Mouse (Mus musculus): ENCODE results near the gene Sh3glb2.

Sh3glb2 gene

DNA sequence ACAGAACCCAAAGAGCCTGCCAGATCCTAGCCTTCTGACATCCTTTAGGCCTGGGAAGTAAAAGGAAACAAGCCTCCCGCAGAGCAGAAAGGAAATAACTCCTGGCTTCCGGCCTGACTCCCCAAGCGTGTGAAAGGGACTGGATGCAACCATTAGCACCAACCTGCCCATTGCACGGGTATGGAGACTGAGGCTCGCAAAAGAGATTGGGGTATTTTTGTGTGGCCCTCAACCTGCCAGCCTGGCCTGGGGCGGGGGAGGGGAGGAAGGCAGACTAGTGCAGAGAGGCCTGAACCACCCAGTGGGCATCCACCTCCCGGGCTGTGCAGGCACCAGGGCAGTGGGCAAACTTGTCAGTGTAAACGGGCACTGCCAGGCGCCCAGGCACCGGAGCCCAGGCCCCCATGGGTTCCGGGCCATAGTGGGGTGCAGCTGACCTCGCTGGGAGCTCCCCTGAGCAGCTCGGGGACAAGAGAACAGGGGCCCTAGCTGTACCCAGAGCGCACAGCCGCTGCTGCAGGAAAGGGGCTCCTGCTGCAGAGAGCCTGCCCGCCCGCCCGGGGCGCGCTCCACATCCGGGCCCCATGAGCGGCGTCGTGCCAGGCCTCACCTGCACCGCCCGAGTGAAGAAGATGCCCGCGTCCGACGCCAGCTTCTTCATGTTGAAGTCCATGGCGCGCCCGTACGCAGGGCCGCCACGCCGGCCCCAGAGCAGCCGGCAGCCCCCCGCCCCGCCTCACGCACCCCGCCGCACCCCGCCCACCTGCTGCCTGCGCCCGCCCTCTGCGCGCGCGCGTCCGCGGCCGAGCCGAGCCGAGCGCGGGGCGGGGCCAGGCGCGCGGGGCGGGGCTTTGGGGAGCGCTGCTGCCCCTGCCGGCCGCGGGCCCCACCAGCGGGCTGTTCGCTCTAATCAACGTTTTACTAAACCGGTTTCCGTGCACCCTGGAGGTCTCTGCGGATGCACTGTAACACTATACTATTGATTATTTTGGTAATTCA is at the start of gene Sh3glb2:
TSS of gene Sh3glb2 (minus strand) at position 805 of the 999 bp plus-strand sequence.
- peak; percentile 63 for DNase-seq (ENCODE audit: low read depth)

DNA sequence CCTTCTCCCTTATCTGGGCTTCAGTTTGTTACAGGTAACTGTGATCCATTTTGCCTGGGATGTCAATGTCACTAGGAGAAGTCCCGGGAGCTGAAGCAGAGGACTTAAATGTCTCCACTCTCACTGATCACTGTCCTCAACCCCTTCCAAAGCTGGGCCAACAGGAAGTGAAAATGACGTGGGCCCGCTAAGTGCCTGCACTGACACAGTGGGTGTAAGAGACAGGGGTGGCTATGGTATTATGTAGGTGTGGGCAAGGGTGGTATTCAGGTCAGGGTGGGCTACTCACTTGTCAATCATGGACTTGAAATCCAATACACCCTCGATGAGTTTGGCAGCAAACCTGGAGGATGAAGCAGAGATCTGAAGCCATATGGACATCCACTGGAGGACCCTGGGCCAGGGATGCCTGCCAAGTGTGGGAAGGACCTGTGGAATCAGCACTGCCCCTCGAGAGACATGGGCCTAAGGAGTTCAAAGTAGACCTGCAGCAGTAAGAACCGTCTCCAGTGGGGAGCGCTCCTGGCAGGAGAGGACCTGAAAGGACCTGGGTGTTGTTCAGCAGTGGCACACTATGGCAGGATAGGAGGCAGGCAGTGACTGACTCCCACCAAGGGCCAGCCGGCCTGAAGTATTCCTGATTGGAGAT is 49.4 kb upstream of the Sh3glb2 start:
- no peak for DNase-seq (ENCODE audit: low read depth)

DNA sequence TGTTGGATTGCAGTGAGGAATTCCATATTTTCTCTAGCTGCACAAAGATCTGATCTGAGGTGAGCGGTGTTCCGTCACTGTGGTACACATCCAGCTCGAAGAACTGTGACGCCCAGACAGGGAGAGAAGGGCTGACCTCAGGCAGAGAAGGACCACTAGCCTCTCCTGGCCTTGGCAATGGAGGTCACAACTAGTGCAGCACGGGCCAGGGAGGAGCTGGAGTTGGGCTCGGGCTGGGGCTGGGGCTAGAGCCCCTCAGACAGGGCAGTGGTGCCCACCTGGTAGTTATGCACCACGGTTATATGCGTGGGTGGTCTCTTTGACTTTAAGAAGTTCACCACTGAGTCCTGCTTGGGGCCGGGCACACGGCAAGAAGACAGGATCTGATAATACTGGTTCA is 48.6 kb upstream of the Sh3glb2 start:
- no peak for DNase-seq (ENCODE audit: low read depth)

DNA sequence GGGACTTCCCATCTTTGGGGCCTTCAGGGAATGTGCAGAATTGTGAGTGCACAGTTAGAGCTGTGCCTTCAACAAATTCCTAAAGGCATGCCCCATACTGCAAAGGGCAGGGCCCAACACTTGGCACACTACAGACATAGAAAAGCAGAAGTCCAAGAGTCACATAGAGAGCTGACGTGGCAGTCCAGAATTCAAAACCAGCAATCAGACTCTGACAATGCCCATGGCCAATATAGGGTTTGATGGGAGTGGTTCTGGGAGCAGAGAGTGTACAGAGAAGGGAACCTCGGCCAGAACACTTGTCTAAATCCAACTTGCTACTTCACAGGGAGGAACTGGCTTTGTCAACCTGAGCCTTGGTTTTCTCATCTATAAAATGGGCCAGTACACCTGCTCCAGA is 48.1 kb upstream of the Sh3glb2 start:
- no peak for DNase-seq (ENCODE audit: low read depth)

DNA sequence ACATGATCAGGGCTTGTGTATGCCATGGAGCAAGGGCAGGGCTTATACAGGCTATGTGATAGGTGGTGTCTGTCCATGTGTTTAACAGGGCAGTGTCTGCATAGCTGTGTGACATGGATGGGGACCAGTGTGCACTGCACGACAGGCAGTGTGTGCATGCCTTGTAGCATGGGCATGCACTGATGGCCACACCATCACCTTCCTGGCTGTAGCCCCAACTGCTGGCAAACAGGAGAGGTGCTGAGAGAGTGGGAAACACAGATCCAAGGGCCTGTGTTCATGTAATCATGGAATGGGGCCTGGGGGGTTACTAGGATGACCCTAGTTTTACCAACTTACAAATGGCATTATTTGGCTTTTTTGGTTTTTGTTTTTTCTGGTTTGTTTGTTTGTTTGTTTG is 44.7 kb upstream of the Sh3glb2 start:
- DNase-seq (ENCODE audit: low read depth) = no peak

DNA sequence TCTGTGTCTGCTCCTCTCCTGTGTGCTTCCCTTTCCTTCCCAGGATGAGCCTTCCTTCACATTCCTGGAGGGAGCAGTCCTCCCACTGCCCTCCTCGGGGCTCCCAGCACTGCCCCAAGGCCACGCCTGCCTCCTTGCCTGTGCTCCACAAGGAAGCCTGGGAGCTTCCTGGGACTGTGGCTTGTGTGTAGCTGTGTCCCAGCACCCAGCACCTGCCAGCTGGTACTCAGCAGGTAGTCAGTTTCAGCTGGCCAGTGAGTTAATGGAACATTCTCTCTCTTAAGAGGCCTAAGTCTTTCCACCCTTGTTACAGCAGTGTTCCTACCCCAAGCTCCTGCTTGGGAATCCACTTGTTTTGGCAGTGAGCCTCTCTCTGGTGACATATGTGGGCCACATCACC is 43.7 kb upstream of the Sh3glb2 start:
- no peak for DNase-seq (ENCODE audit: low read depth)

DNA sequence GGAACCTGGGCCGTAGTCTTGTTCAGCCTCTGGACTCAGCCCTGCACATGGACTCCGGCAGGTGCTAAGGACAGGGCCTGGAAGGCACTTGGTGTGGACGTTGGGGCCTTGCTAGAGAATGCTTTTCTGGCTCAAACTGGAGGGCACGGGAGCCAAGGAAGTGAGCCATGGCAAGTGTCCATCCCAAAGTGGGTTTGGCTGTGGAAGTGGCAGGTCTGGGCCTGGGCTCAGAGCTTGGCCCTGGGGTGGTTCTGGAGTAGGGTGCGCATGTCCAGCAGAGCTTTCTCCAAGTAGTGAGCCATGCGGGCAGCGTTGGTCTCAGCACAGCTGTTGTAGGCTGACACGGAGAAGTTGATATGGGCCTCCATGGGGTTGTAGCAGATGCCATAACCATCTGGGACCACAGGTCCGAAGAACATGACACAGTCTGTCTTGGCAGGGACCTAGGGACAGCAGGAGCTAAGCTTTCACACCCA is 43.3 kb upstream of the Sh3glb2 start:
- no peak for DNase-seq (ENCODE audit: low read depth)

DNA sequence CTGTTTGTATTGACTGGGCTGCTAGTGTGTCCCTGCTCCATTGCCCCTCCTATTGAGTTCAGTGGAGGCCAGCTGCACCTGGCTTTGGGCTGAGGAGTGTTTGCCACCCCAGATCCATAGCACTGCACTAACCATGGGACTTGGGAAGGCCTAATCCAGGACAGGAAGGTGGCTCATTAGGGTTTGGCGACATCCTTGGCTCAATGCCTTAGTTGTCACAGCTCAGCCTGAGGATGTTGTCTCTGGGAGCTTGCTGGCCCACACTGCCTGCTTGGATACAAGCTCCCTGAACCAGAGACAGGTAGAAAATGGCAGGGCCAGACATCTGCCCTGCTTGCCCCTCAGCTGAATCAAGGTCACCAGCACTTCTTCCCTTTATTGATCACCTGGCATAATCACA is 42.4 kb upstream of the Sh3glb2 start:
- no peak for DNase-seq (ENCODE audit: low read depth)

DNA sequence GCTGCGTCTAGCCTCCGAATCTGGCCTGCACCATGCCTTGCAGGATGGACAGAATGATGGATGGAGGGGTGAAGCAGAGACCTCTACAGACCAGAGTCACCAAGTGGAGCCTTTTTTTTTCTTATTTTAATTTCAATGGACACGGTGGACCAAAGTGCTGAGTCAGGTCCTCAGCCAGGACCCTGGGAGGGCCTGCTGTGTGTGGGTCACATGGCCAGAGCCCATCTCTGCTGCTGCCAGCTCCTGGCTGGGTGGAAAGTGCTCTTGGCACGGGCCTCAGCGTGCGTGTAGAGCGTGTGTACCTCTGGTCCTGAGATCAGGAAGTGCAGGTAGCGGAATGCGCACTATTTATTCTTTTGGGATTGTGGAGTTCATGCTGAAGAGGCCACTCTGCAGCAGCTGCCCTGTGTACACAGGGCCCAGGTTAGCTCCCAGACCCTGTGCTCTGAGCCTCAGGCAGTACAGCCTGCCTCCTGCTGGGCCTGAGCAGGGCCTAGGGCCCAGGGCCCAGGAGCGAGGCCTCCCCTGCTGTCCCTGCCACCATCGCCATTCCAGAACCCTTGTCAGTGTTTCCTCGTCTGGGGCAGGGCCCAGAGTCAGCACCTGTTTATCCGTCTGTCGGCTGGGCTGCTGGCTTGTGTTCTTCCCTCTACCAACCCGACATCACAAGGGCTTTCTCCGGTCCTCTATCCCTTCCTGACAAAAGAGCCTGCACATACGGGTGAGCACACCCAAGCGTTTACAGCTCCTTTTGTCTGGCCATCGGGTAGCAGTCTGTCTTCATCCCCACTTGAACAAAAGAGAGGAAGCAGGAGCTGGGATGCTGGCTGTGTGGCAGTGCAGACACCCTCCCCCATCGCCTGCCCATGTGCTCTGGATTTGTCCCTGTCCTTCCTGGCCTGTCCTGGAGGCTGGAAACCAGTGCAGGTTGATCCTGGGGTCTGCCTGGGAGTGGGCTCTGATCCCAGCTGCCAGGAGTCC is 40.3 kb upstream of the Sh3glb2 start:
- DNase-seq (ENCODE audit: low read depth) = no peak

DNA sequence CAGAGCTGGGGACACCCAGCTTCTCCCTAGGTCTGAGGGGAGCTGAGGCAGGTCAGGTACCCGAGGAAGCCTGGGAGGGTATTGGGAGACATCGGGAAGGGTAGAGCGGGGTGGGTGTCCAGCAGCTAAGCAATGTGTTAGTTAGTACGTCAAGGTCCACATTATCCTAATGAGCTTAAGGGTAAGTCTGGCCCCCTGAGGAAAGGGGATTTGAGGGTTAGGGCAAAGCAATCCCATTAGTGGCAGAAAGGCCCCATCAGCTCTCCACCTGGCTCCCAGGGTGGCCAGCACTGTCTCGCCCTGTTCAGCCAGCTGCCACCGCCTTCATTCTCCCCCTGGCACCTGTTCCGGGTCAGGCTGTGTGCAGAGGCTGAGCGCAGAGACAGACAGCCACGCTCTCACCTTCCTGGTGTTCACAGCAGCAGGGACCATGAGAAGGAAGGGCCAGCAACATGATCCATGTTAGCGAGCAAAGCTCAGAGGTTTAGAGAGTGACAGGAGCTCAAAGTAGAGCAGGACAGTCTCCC is 38.9 kb upstream of the Sh3glb2 start:
- no peak for DNase-seq (ENCODE audit: low read depth)

DNA sequence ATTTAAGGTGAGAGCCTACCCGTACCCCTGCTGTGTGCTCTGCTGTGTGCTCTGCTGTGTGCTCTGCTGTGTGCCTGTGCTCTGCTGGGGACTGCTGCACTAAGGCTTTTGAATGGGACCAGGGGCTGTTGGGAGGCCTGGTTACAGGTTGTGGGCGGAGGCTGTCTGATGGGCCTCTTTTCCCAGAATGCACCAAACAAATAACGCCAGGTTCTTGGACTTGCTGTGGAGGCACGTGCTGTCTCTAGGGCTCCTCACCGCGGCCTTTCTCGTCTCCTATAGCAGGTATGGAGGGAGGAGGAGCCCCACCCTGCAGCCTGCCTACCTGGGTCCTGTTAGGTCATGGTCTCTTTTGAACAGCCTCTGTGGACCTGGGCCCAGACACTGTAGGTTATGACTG is 37.1 kb upstream of the Sh3glb2 start:
- no peak for DNase-seq (ENCODE audit: low read depth)

DNA sequence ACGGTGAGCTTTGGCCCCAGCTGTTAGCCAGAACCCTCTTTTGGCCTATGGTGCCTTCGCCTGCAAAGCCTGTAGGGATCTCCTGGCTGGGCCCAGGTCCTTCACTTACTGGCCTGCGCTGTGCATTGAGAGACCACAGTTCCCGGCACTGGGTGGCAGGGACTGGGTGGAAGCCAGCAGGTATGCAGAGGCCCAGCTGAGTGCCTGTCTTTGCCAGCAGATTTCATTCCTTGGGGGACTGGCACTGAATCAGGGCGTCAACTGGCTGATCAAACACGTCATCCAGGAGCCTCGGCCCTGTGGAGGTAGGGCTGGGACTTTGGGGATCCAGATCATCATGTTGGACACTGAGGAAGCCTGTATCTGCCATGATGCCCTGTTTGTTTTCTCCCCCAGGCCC is 36.6 kb upstream of the Sh3glb2 start:
- no peak for DNase-seq (ENCODE audit: low read depth)

DNA sequence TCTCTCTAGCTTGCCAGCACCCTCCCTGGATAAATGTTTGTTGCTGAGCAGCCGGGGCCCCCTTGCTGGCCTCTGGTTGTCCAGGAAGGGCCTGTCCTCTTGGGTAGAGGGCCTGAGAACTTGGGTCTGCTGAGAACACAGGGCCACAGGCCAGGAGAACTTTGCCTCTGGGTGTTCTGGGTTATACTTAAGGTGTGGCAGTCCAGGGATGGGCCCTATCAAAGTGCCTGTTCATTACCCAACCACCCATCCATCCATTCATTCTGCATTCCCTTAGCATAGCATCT is 34.2 kb upstream of the Sh3glb2 start:
- no peak for DNase-seq (ENCODE audit: low read depth)

DNA sequence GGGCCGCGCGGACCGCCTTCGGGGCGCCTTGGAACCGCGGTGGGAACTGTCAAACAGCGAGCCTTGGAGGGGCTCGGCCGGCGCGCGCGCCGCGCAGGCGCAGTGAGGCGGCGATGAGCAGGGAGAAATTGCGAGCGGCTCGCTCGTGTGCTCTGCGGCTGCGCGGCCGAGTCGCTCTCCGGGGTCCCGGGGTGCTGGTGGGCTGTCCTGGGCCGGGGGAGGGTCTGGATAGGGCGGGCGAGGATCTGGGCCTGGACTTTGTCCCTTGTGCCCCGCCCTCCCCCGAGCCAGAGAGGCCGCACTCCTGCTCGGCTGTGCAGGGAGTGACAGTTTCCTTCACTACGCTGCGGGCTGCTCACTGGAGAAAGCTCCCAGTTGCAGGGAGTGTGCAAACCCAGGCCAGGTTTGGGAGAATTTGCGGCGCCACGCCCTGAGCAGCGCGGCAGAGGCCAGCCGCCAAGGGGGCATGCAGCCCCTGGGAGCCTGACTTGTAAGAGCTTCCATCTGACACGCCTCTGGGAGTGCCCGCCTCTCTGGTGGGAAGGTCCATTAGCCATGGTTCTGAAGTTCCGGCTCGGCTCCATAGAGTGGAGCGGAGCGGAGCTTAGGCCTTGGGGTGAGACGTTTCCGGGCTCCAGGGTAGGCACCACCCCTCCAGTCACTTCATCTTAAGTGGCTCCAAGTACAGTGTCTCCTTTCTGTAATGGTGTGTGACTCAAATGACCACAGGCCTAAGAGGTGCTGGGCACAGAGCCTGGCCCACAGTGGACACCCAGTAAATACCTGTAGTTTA is 33.6 kb upstream of the Sh3glb2 start:
- DNase-seq (ENCODE audit: low read depth) = peak; percentile 90

DNA sequence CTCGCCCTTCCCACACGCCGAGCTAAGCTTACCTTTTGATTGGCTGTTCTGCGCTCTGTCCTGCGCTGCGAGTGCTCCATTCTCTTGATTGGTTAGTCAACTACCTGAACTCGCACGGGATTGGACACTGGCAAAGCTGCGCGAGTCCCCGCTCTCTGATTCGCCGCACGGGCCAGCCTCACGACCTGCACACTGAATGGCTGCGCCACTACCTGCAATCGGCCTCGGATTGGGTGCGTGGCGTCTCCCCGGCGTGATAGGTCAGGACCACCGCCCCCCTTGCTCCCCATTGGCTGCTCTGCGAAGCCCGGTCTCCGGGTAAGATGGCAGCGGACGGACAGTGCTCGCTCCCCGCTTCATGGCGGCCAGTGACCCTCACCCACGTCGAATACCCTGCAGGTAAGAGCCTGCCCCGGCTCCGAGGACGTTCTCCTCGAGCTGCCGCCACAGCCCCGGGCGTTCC is 33.0 kb upstream of the Sh3glb2 start, which contains the start of gene Dolpp1:
TSS of gene Dolpp1 (plus strand) at position 141 of the 463 bp plus-strand sequence.
- peak; percentile 99 for DNase-seq (ENCODE audit: low read depth)

DNA sequence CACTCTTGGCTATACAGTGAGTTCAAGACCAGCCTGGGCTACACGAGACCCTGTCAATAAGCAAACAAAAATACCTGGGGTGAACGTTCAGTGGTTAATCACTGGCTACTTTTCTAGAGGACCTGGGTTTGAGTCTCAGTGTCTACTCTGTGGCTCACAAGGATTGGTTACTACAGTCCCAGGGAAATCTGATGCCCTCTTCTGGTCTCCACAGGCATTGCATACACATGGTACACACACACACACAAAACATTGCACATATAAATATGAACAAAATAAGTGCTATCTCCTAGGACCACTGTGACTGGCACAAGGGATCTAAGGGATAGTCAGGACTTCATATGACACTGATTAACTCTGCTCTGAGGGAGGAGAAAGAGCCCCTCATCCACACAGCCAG is 29.9 kb upstream of the Sh3glb2 start:
- DNase-seq (ENCODE audit: low read depth) = no peak

DNA sequence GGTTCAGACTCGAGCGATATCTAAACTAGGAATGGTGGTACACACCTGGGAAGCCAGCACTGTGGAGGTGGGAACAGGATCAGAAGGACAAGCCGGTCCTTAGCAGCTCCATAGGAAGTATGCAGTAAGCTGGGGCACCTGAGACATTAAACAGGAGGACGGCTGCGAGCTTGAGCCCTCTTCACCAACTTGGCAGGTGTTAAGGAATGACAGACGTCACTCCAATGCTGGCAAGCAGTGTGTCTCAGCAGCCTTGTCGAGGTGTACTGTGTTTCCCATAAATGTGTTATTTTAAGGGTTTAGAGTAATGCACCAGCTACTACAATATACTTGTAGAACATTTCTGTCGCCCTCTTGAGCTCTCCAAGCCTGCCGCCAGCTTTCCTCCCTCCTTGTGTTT is 27.8 kb upstream of the Sh3glb2 start:
- no peak for DNase-seq (ENCODE audit: low read depth)

DNA sequence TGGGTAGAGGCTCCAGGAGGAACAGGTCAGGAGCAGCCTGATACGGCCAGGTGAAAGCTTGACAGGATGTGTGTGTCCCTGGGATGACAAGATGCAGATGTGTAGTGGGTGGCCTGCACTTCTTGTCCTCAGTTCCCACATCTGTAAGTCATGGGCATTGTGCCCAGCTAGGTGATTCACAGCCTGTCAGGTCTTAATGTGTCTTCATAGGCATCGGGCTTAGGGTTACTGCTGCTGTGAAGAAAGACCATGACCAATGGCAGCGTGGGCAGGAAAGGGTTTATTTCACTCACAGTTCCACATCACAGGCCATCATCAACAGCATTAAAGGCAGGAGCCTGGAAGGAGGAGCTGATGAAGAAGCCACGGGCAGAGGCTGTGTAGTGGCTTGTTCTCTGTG is 26.5 kb upstream of the Sh3glb2 start:
- no peak for DNase-seq (ENCODE audit: low read depth)

DNA sequence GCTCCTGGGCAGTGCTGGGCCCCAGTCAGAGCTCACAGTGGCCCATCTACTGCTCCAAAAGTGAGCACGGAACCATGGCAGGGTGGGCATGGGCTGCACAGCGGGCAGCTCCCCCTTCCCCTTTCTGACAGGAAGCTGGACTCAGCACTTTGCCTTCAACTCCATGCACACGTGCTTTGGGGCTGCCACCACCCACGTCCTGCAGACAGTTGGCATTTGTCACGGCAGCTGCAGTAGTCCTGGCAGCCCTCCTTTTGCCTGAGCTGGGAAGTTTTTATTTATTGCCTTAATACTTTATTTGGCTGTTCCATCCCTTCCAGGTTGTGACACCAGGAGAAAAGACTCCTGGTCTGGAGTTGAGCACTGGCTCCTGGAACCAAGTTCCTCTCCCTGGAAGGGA is 25.7 kb upstream of the Sh3glb2 start:
- DNase-seq (ENCODE audit: low read depth) = no peak

DNA sequence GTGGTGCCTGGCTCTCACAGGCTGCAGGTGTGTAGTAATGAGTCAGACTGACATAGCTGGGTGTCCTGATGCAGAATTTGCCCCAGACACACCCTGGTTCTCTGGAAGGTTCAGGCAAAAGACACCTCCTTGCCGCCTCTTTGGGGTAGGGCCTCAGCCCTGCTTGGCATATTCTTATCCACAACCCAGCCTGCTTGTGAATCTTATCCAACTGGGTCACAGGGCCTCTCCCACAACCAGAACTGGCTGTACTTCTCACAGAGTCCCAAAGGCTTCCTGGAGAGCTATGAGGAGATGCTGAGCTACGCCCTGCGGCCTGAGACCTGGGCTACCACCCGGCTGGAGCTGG is 22.2 kb upstream of the Sh3glb2 start:
- no peak for DNase-seq (ENCODE audit: low read depth)
